Mouse (Mus musculus): ENCODE results near the gene Cubn.

DNA sequence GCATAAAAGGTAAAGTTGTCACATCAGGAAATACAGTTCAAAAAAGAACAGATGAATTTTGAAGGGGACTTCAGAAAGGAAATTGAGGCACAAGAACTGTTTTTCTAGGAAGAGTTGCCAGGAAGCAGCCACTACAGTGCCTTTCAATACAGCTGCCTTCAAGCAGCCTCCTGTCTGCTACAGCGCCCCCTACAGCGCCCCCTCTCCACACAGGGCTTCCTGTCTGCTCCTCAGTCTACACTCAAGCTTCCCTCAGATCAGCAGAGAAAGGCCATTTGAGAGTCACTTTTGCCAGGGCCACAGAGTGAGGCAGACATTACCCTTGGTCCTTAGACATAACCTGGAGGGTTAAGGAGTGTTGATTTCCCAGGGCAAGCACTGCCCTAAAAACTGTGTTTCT, 46.1 kb upstream of the Cubn start:
- TF ChIP-seq CTCF (conservative IDR thresholded peaks at IDR 0.05; ENCODE audit: low read length) (peak; percentile 58), POU5F1 (IDR thresholded peaks at IDR 0.05; ENCODE audit: borderline replicate concordance, low read length) (no peak), NANOG (IDR thresholded peaks at IDR 0.05; ENCODE audit: borderline replicate concordance, low read length) (no peak)
